Mouse (Mus musculus) forebrain, embryonic 11.5 days (tissue): ENCODE results near the gene Mast4. TPM values are rescaled to one million over a fixed set of nuclear protein-coding genes. Genes with fewer than 3 reads are reported as not detected.

Source experiments
- ATAC-seq: fragments of 200-750 bp; cut with Nextera tagmentation; replicated peaks from 2 replicates; pipeline ENCODE4 v1.8.0; 2017; ENCODE audit warnings: moderate TSS enrichment; ENCODE audit not compliant: low FRiP score
- DNase-seq: peaks from one replicate; pipeline ENCODE4 v3.0.0-alpha.2; 2017; ENCODE audit warnings: low spot score
- H3K27ac ChIP-seq: fragments of 300-500 bp; sonication (generic); 2 replicates; pipeline ENCODE4 v1.5.1; 2014; ENCODE audit warnings: low read depth, low read length
- H3K27me3 ChIP-seq: fragments of 300-500 bp; sonication (generic); 2 replicates; pipeline ENCODE4 v1.6.1; 2014; ENCODE audit warnings: mild to moderate bottlenecking, low read length, mixed read lengths; ENCODE audit not compliant: control insufficient read depth, insufficient read depth
- H3K36me3 ChIP-seq: fragments of 300-500 bp; sonication (generic); 2 replicates; pipeline ENCODE4 v1.6.1; 2014; ENCODE audit warnings: mild to moderate bottlenecking, low read length, moderate library complexity, mixed read lengths; ENCODE audit not compliant: control insufficient read depth, insufficient read depth
- H3K4me1 ChIP-seq: fragments of 300-500 bp; sonication (generic); replicated peaks from 2 replicates; pipeline ENCODE4 v1.6.1; 2014; ENCODE audit warnings: low read length, mixed read lengths; ENCODE audit not compliant: control insufficient read depth, insufficient read depth
- H3K4me2 ChIP-seq: fragments of 300-500 bp; sonication (generic); 2 replicates; pipeline ENCODE4 v1.6.1; 2014; ENCODE audit warnings: low read depth, mild to moderate bottlenecking, low read length, moderate library complexity, mixed read lengths; ENCODE audit not compliant: severe bottlenecking
- H3K4me3 ChIP-seq: fragments of 300-500 bp; sonication (generic); 2 replicates; pipeline ENCODE4 v1.5.1; 2014; ENCODE audit warnings: low read depth, low read length
- H3K9ac ChIP-seq: fragments of 300-500 bp; sonication (generic); 2 replicates; pipeline ENCODE4 v1.6.1; 2014; ENCODE audit warnings: low read length
- H3K9me3 ChIP-seq: fragments of 300-500 bp; sonication (generic); 2 replicates; pipeline ENCODE4 v1.6.1; 2016; ENCODE audit warnings: low read length, mixed read lengths; ENCODE audit not compliant: control insufficient read depth
- WGBS: fragments of 180-500 bp; shearing (Covaris S2); extraction: QIAGEN DNeasy Blood & Tissue Kit; methylation state at CpG from one replicate; pipeline ENCODE4 v1.1.7; 2014; 5-methylcytosine and 5-hydroxymethylcytosine counted together
- polyA plus RNA-seq: library from polyadenylated mRNA; unstranded; fragments of >200 nt; fragmentation: Nextera tagmentation; extraction: Ambion mirVana; gene quantifications from 2 replicates; pipeline ENCODE4 v1.2.1, GENCODE M21; 2014

Mast4 gene
- polyA plus RNA-seq, 1 experiment from 2014 or later: 23.5 TPM

GRCm38 (mm10) chr13:102874465-102875143 lies 459.7 kb downstream of the Mast4 start:
- no peak overlapping the region for H3K9ac ChIP-seq
- 78% methylated on average over 14 of the region's 14 CpGs for WGBS
- no peak overlapping the region for H3K4me3 ChIP-seq
- H3K27me3 ChIP-seq: no peaks in the 10 kb centered on the region
- DNase-seq (no peak), ATAC-seq (no peak)
- no peak overlapping the region for H3K4me2 ChIP-seq
- H3K36me3 ChIP-seq: no peaks in the 10 kb centered on the region
- H3K27ac ChIP-seq: no peak overlapping the region
- H3K4me1 ChIP-seq: peaks cover 5% of the 10 kb centered on the region; the same call in 1 of the 2 replicates
- H3K9me3 ChIP-seq: no peaks in the 10 kb centered on the region

- Histone ChIP-seq H3K36me3 (no peaks in the 10 kb centered on the region), H3K27me3 (no peaks in the 10 kb centered on the region), H3K4me3 (no peak overlapping the region), H3K27ac (no peak overlapping the region), H3K9me3 (peaks cover 4% of the 10 kb centered on the region; the same call in 1 of the 2 replicates), H3K4me1 (peaks cover 5% of the 10 kb centered on the region; the same call in 1 of the 2 replicates), H3K4me2 (no peak overlapping the region), H3K9ac (no peak overlapping the region)
- DNase-seq: no peak
- 92% methylated on average over 5 of the region's 5 CpGs for WGBS
- no peak for ATAC-seq
Measured at GRCm38 (mm10) chr13:102873412-102874016, 460.8 kb downstream of the Mast4 start.

- 57% methylated on average over 11 of the region's 11 CpGs for WGBS
- Histone ChIP-seq H3K36me3 (no peaks in the 10 kb centered on the region), H3K4me2 (no peak overlapping the region), H3K4me1 (peaks cover 3% of the 10 kb centered on the region; the same call in 1 of the 2 replicates), H3K9ac (no peak overlapping the region), H3K27me3 (no peaks in the 10 kb centered on the region), H3K27ac (no peak overlapping the region), H3K9me3 (peaks cover 4% of the 10 kb centered on the region; the same call in 1 of the 2 replicates), H3K4me3 (no peak overlapping the region)
- DNase-seq: no peak
- no peak for ATAC-seq
Measured at GRCm38 (mm10) chr13:102871380-102872104, 462.8 kb downstream of the Mast4 start.

- WGBS: 86% methylated on average over 4 of the region's 4 CpGs
- Histone ChIP-seq H3K27me3 (no peaks in the 10 kb centered on the region), H3K4me3 (no peak overlapping the region), H3K27ac (no peak overlapping the region), H3K4me2 (no peak overlapping the region), H3K4me1 (no peaks in the 10 kb centered on the region; the same call in 1 of the 2 replicates), H3K36me3 (no peaks in the 10 kb centered on the region), H3K9ac (no peak overlapping the region), H3K9me3 (peaks cover 4% of the 10 kb centered on the region; the same call in 1 of the 2 replicates)
- ATAC-seq (no peak), DNase-seq (no peak)
Measured at GRCm38 (mm10) chr13:102869541-102869940, 464.8 kb downstream of the Mast4 start.

GRCm38 (mm10) chr13:102866816-102867215 lies 467.5 kb downstream of the Mast4 start:
- H3K4me1 ChIP-seq: no peaks in the 10 kb centered on the region; the same call in 1 of the 2 replicates
- no peak for ATAC-seq

GRCm38 (mm10) chr13:102865971-102866724 lies 468.1 kb downstream of the Mast4 start:
- no peaks in the 10 kb centered on the region for H3K36me3 ChIP-seq
- no peak overlapping the region for H3K27ac ChIP-seq
- H3K4me2 ChIP-seq: no peak overlapping the region
- no peaks in the 10 kb centered on the region for H3K4me1 ChIP-seq
- H3K9me3 ChIP-seq: peaks cover 4% of the 10 kb centered on the region; the same call in 1 of the 2 replicates
- no peak overlapping the region for H3K9ac ChIP-seq
- H3K4me3 ChIP-seq: no peak overlapping the region
- DNase-seq (no peak), ATAC-seq (no peak)
- WGBS: 58% methylated on average over 11 of the region's 11 CpGs
- H3K27me3 ChIP-seq: no peaks in the 10 kb centered on the region

More at GRCm38 (mm10) chr13:102866816-102867215, 467.5 kb downstream of the Mast4 start:
- Histone ChIP-seq H3K27me3 (no peaks in the 10 kb centered on the region), H3K27ac (no peak overlapping the region), H3K9ac (no peak overlapping the region), H3K4me3 (no peak overlapping the region), H3K36me3 (no peaks in the 10 kb centered on the region), H3K9me3 (peaks cover 4% of the 10 kb centered on the region; the same call in 1 of the 2 replicates), H3K4me2 (no peak overlapping the region)
- DNase-seq: no peak

GRCm38 (mm10) chr13:102865494-102865893 lies 468.8 kb downstream of the Mast4 start:
- H3K27ac ChIP-seq: no peak overlapping the region
- 69% methylated on average over 3 of the region's 3 CpGs for WGBS
- no peak overlapping the region for H3K9ac ChIP-seq
- no peak overlapping the region for H3K4me3 ChIP-seq
- DNase-seq: no peak
- no peaks in the 10 kb centered on the region for H3K27me3 ChIP-seq
- H3K4me1 ChIP-seq: no peaks in the 10 kb centered on the region
- H3K9me3 ChIP-seq: peaks cover 4% of the 10 kb centered on the region; the same call in 1 of the 2 replicates
- H3K4me2 ChIP-seq: no peak overlapping the region
- H3K36me3 ChIP-seq: no peaks in the 10 kb centered on the region
- no peak for ATAC-seq

GRCm38 (mm10) chr13:102864840-102865239 lies 469.5 kb downstream of the Mast4 start:
- WGBS: 87% methylated on average over 1 of the region's 1 CpGs

More at GRCm38 (mm10) chr13:102864840-102865239, 469.5 kb downstream of the Mast4 start:
- DNase-seq (no peak), ATAC-seq (no peak)
- H3K4me1 ChIP-seq: no peaks in the 10 kb centered on the region
- H3K36me3 ChIP-seq: no peaks in the 10 kb centered on the region
- no peaks in the 10 kb centered on the region for H3K27me3 ChIP-seq
- no peak overlapping the region for H3K4me2 ChIP-seq
- no peak overlapping the region for H3K27ac ChIP-seq
- H3K9ac ChIP-seq: no peak overlapping the region
- H3K4me3 ChIP-seq: no peak overlapping the region
- H3K9me3 ChIP-seq: peaks cover 4% of the 10 kb centered on the region; the same call in 1 of the 2 replicates
